Mouse (Mus musculus): ENCODE data around the gene Irs2. TPM values are rescaled to one million over a fixed set of nuclear protein-coding genes. Genes with fewer than 3 reads are reported as not detected.

Irs2 gene
- total RNA-seq, 2 experiments from 2014 or later = 10.1 to 10.4 TPM

DNA sequence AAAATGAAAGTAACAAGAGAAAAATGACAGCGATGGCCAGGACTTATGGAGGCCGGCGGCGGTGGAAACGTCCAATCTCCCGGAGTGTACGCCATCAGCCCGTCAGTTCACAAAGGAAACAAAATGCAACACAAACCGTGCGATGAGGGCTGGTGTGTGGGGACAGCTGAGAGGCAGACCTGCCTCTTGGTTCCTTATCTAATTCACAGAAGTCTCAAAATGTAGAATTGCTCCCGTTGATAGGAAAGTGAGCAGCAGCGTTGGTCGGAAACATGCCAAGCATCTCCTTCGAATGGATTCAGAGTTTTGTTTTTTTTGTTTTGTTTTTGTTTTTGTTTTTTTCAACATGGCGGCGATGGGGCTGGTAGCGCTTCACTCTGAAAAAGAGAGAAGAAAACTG lies 21.6 kb downstream of the Irs2 start:
- no peak for DNase-seq

DNA sequence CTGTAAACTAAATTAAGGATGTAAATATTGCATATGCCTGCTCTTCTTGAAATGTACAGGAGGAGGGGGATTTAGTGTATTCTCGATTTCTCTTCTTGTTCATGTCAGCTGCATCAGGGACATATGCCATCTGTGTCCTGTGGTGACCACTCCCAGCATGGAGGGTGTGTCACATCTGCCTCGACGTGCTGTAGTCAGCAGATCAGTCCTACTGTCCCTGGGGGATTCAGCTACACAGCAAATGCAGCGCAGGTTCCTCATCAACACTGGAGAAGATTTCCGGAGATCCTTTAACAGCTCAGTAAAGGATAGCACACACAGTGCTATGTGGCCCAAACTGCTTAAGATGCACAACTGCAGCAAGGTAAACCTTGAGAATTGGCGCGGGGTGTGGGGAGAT lies 23.2 kb downstream of the Irs2 start:
- DNase-seq = no peak

DNA sequence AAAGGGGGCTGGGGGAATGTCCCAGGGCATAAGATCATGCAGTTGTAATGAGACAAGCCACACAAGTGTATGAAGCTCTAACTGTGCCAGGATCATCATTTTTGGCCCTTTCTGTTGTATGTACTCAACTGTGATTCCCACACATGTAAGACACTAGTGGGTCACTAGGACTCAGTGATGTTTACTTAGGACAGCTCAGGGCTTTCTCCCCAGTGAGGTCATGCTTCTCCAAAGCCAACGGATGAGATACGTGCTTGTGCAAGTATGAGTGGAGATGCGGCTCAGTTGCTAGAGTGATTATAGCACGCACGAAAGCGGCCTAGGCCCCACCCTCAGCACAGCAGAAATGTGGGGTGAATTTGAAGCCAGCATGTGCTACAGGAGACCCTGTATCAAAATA lies 27.4 kb downstream of the Irs2 start:
- DNase-seq = no peak

DNA sequence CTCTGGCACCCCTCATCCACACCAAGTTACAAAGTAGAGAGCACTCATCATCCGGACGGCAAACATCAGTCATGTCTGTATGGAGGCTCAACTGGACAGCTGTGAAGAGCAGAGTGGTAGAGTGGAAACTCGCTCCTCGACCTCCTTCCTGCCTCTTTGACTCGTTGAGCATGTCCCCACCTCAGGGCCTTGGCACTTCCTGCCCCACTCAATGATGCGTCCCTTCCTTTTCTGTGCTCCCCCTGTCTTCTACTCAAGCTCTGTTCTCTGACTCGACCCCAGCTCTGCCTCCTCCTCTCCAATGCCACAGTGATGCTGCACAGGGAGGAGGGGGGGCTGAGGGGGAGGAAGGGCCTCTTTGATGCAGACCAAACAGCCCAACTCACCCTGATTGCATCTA lies 28.3 kb downstream of the Irs2 start:
- DNase-seq = no peak

DNA sequence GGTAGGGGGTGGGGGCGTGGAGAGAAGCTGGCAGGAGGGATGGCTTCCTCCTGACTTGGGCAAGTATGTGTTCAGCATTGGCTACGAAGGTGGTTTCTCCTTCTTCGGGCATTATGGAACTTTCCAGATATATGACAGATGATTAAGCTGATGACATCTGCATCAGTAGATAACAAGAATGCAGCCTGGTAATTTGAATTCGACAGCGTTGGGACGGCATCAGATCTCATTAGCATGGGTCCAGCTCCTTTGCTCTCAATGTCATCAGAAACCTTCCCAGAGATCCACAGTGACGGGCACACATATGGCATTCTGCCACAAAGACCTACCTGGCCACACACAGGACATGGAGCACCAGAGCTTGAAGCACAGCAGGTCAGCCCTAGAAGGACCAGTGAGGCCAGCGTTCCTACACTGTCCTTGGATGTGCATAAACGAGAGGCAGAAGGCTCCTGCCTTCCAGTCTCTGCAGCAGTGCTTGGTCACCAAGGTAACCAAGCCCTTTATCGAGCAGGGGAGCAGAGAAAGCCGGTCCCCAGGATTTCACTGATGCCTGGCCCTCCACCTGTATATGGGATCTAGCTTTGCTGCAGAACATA lies 29.0 kb downstream of the Irs2 start:
- DNase-seq = no peak

DNA sequence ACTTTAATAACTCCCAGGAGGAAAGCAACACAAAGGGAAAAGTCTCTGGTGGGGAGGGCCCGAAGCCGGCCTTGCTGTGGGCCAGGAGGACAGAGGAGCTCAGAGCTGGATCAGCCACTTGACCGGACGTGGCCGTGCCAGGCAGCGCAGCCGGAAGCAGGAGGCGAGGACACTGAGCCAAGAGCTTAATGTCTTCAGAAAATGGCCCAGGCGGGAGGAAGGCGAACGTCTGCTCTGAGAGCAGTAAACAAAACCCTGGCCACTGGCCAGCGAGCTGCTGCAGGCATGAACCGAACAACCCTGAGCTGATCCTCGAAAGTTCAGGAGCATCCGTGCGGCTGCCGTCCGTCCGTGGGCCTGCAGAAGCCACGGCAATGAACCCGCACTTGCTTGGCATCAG lies 29.9 kb downstream of the Irs2 start:
- DNase-seq = peak; percentile 77

DNA sequence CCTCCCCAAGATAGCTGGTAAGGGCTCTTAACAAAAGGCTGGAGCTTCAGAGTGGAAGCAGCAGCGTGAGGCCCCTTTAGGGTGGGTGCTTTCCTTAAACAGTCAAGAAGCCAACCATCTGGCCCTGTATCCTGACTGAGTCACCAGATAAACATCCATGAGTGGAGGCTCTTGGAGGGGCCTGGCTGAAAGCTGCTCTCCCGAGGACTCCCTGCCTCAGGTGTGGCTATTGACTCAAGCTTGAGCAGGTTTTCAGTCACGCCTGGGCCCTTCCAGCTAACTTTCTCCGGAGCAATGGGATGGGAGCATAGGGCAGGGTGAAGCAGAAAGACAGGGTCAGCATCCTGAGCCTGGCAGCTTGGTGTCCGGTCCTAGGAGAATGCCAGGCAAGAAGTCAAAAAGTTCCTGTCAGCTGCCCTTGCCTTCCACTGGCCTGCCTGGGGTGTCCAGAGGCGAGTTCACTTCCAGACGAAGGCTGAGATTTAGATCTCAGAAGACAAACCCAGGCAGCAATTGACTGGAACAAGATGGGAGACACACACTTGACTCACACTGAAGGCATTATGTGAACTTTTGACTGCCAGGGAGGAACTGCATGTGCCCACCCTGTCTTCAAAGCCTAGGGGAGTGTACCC lies 30.4 kb downstream of the Irs2 start:
- DNase-seq = no peak

DNA sequence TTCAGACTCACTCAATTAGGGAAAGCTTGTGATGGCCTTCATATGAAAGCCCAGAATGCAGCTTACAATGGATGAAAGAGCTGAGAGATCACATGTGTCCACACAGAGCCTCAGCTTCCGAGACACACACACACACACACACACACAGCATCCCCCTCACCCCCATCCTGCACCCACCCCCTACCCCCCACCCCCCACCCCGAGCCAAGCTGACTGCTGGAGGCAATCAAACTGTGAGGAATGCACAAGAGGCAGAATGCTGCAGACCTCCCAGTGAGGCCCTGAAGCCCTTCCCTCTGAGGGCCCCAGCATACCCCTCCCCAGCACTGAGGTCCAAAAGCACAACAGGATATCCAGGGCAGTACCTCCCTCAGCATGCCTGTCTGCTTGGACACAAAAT lies 33.6 kb downstream of the Irs2 start:
- DNase-seq = no peak

DNA sequence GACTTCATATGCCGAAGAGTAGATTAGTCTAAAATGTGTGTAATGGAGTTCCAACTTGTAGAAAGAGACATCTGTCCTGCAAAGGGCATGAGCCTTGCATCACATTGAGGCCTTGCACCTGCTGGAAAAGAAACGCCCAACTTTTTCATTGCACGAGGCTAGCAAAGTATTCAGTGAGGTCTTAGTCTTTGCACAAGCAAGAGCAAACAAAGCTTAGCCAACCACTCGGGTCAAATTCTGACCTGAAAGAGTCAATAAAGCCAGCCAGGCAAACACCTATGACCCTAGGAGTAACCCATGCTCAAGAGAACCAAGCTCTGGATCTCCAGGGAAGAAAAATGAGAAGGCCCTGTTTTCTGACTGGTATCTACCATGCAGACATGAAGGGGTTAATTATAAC lies 34.1 kb downstream of the Irs2 start:
- no peak for DNase-seq

DNA sequence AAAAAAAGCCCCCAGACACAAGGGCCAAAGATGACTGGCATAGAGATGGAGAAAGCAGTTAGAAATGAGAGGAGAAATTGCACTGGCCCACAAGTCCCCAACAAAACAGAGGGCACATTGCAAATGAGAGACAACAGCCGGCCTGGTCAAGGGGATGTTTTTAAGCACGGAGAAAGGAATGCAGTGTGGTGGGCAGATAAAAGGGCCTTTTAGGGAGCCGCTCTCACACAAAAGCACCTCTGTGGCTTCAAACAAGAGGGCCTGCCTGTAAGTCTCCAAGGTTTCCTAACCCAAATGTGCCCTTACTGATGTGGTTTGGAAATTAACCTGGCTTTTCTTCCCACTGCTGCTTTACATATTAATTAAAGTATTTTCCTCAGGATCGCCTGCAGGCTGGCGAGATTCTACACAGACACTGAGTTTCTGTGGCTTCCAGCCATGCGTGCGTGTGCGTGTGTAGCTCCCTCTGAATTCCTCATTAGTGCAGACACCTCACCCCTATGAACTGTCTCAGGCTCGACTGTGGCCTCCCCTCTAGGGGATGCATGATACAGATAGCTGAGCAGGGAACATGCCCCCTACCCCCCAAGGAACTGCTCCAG lies 35.3 kb downstream of the Irs2 start:
- no peak for DNase-seq

DNA sequence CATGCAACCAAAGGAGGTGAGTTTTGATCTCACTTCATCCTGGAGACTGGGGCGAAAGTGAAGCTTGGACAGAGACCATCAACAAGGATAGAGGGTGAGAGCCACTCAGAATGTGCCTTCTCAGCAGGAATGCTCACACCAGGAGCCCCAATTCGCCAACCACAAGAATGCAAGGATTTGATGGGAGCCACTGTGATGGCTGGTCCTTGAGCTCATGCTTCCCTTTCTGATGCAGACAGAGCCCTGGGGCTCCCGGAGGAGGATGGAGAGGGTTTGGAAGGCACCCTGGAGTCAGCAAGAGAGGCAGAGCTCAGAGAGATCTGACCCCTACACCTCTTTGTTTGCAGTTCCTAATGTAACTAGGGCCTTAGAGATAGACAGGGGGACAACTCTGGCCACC lies 36.3 kb downstream of the Irs2 start:
- DNase-seq = no peak

DNA sequence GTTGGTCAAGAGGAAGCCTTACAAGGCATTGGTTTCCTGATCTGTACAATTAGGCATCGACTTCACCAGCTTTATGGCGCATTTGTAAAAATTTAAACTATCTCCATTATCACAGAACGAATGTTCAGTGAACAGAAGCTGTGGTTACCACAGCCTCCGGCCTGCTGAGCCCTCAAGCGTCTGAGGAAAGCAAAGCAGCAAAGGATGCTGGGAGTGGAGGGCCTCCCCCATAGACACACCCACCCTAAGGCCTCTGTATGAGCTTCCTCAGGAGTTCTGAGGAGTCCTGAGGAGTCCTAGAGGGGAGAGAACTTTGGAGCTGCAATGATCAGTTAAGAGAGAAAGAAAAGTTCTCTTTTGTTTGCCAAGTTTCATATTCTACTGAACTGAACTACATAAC lies 36.7 kb downstream of the Irs2 start:
- DNase-seq = no peak

DNA sequence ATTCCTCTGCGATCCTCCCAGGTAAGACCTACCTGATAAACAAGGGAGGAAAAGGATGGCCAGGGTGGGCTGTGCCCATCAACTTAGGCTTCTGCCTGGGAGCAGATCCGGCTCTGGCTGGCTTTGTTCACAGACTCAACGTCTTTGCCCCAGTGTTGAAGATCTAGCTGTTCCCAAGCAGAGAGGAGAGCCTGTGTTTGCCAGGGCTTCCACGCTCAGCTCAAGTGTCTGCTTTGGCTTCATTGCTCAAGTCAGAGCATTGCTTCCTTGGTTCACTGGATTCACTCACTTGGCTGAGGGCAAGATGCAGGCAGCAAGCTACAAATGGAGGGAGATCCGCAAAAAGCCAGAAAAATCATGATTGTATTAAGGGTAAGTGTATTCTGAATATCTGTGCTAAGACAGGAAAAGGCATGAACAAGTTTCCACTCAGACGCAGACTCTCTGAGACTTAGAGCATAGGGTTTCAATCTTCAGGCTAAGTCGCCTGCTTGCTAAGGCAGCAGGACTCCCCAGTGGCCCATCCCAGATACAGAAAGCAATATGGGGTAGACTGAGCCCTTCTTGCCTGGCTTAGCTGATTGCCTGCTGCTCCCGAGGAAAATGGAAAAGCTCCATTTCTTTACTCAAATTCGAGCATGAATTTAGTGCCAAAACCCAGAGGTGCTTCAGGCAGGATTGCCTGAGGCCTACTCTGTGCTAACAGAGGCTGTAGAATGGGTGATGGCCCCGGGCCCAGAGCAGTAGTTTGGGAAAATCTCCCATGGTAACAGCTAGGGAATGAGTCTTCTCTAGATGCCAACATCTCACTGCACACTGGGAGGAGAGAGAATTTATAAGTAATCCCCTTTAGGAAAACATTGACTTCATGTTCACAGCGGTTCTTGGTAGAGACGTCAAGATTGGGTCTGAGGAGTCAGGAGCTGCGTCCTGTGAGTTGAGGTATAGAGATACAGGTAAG lies 37.5 kb downstream of the Irs2 start:
- no peak for DNase-seq

DNA sequence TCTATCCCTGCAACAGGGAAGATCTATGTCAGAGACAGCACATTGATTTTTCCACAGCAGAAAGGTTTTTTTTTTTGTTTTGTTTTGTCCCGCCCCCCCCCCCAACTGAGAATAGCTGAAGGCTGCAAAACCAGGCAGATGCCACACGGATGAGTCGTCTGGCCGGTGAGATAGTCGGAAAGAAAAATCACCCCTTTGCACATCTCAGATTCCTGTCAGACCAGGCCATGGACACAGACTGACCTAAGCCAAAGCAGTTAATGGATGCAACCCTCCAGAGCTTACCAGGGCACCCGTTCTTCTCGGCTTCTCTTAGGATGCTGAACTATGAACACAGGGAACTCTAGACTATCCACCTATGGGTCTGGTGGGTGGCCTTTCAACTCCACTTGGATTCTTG lies 39.6 kb downstream of the Irs2 start:
- DNase-seq = no peak

DNA sequence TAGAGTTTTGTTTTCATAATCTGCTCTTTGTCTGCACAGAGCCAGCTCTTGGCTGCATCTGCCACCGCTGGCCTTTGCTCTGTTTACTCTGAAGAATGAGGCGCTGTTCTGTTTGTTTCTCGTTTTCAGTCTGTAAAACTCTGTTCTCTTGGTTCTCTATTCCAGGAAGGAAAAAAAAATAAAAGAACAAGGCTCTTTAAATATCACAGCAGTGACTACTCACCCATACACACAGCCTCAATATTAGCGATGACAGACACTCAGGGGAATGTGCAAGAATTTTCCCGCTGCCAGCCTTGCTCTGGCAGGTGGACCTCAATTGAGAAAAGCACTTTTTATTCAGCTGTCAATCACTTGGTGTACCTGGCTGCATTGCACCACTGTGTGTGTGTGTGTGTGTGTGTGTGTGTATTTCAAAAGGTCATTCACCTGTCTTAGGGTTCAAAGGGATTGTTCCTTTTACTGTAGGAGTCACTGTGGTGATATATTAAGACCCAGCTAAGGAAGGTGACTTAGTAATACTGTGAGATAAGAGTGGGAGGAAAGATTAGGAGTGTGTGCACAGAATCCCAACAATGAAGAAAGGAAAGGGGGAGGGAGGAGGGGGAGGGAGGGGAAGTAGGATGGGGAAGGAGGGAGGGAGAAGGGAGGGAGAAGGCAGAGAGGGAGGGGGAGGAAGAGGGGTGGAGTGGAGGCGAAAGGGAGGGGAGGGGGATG lies 42.7 kb downstream of the Irs2 start:
- no peak for DNase-seq

DNA sequence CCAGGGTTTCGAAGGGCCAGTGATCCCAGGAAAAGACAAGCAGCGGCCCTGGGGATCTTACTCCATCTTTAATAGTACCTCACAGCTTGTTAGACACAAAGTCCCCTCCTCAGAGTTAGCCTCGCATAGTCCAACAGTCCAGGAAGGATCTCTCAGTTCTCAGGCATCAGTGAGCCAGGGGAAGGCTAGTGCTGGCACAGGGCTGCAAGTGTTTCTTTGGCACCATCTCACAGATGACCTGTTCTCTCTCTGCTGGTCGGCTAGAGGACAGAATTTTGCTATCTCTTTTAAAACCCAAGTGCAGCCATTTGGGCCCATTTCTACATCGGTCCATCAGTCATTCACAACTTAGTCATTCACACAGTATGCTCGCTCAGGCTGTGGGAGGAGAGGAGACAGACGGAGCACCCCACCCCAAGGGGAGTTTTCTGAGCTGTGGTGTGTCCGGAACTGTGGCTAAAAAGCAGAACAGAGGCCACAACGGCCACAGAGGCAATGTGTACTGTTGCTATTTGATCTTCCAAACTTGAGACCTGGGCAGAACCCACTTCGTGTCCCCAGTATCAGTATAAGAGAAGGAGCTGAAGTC lies 43.7 kb downstream of the Irs2 start:
- DNase-seq = no peak

DNA sequence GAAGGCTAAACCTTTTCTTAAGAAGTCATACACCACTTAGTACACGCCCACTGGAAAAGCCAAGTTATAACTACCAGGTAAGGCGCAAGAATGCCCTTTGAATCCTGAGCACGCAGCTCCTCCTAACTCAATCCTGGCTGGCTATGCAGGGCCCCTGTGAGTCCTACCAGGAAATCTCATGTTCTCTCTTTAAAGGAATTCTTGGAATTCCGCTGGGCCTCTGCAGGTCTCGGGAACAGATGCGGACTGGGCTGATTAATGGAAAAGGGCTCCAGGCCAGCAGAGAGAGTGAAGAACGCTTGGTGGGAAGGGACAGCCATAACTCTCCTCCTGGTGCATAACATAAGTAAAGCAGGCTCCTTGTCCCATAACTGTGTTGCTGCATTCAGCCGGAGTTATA lies 46.3 kb downstream of the Irs2 start:
- peak; percentile 28 for DNase-seq

DNA sequence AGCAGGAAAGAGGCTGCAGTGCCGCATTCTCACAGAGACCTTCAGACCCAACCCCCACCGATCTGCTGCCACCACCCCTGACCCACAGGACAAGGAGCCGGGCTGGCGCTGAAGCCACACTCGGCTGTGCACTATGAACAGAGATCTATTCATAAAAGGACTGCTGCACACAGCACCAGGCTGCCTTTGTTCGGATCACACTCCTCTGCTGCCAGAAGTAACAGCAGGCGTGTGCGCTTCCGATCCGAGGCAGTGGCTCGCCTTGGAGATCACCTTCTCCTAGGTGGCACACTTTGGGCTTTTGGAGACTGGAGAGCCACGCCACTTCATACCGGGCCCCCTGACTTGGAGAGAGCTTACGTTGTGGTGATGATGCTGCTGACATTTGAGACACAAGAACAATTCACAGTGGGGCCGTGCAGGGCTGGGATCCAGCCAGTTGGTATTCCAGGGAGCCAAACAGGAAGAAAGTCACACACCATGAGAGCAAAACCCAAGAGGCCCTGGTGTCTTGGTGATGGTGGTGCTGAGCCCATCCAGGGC lies 47.9 kb downstream of the Irs2 start:
- peak; percentile 25 for DNase-seq

DNA sequence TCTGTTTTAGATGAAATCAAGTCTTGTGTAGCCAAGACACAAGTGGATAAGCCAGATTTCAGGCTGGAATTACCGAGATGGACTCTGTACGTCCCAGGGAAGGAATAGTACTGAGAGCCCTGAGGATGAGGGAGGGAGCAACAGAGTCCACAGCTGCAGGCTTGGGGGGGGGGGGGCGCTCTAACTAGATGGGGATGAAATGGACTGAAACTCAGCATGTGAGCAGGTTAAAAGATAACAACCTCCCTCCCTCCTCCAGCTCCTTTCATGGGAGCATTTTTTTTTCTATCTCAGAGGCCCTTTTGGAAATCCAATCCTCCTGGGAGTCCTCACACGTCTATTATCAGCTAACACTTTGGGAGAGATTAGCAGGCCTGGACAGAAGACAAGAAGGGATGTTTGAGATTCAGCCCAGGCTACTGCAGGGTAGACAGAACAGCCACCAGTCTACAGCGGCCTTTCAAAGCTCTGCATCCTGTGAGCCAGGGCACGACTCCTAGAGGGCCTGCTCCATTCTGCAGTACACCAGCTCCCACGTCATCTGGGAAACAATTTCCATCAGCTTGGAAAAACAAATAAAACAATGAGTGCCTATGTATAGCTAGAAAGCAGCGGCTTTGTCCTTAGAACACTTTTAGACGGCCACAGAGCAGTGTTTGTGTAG lies 50.8 kb downstream of the Irs2 start:
- DNase-seq = no peak

DNA sequence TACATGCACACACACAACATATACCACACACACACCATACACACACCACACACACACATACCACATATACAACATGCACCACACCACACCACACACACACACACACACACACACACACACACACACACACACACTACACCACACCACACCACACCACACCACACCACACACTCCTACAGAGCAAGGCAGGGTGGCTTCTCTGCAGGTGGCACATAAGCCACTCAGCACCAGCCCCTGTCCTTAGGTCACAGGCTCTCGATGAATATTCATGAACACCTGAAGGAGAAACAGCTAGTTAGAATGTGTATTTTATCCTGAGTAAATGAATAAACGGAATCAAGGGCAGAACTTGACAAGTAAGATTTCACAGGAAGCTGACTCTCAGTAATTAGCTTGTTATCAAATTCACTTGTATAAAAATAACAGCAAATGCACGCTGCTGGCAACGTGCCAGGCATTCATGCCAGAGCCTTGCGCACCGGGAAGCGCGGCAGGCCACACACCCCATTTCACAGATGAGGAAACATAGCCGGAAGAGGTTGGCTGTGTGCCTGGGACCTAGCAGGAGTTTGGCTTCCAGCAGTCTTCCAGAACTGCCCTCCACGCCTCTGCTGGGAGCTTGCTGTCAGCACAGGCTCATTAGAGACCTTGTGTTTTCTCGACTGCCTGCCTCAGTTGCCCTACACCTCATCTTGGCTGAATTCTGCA lies 54.8 kb downstream of the Irs2 start:
- peak; percentile 65 for DNase-seq

All from gastrocnemius, postnatal 10 days (tissue).